Mouse (Mus musculus): ENCODE results near the gene Shc1.

- no peak for TF ChIP-seq POLR2A (IDR thresholded peaks at IDR 0.05; ENCODE audit: low read depth, low read length)
- TF ChIP-seq CTCF (IDR thresholded peaks at IDR 0.05; ENCODE audit: extremely low read depth, insufficient read length, insufficient replicate concordance, low read depth, low read length) = no peak
These were observed 16.3 kb downstream of the Shc1 start for GRCm38 (mm10) chr3:89434532-89434931.

All from small intestine, adult 2 months (tissue).